Mouse (Mus musculus): ENCODE data around the gene Zdhhc12.

The Zdhhc12 gene

DNA sequence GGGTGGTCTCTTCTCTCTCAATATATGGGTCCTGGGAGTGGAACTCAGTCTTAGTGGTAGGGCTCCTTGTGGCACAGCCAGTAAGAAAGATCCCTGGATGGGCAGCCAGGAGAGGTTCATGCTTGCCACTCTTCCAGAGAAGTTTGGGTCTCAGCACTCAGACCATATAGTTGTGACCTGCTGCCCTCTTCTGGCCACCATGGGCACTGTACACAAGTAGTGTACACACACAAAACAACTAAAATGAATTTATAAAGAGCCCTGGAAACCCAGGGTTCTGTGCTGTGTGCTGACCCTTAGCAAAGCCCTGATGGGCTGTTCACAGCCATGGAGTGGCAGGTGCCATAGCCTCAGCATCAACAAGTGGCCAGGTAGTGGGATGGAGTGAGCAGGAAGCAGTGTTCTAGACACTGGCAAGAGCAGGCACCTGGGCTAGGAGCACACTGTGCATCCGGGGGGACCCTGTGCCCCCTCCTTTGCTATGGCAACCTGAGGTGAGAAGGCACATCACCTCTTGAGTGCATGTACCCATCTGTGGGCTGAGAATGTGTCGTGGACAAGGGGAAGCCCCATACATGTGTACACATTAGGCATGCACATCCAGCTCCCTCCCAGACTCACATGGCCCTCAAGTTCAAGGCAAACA lies 2.6 kb upstream of the Zdhhc12 start:
- DNase-seq: peak; percentile 39 to 64

DNA sequence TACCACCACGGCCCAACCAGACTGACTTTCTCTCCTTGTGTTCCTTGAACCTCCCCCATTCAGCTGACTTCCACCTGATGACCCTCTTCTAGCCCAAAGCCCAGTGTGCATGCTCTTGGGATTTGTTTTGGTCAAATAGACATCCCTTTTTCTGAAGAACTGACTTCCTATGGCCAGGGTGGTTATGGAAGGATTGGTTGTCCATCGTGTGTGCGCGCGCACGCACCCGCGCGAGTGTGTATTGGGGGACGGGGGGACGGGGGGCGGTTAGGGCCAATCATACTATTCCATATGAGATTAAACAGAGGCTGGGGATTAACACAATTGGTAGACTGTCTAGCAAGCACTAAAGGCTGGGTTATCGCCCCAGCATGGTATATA lies 750 bp upstream of the Zdhhc12 start:
- no peak for DNase-seq

DNA sequence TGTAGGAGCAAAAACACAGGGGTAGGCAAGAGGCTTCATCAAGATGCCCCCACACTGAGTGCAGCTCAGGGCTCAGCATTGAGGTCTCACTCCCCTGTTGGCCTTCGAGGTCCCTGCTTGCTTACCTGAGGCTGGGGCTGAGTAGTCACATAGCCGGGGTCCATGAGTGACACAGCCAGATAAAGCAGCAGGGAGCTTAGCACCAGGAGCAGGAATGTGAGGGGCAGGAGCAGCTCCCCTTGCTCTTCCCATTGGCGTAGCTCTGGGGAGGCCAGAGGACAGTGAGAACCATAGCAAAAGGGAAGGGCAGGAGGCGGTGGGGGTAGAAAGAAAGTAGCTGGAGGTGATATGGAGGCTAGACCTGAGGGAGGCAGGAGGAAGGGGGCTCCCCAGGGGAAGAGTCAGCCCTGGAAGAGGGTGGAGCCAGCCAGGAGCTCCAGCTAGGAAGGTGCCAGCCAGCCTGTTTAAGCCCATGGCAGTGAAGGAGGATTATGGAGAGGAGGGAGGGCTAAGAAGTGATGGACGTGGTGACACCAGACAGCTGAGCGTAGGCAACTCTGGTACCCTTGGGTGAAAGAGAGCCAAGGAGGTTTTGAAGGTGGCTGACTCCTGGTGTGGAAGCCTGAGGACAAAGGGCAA lies 1.0 kb downstream of the Zdhhc12 start:
- DNase-seq: no peak

DNA sequence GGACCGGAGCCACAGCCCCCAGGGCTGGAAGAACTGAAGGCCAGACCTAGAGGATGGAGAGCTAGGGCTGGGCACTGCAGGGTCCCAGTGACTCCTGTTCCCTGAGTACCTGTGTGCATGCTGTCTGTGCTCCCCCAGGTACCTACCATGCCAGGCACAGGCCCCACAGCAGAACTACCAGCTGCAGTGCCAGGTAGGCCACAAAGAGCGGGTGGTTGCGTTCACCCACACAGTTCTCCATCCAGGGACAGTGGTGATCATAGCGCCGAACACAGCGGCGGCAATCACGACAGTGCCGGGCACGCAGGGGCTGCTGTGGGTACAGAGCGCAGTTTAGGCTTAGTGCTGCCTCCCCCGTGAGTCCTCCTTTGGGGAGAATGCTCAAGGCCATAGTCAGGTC lies 1.9 kb downstream of the Zdhhc12 start:
- DNase-seq: no peak

DNA sequence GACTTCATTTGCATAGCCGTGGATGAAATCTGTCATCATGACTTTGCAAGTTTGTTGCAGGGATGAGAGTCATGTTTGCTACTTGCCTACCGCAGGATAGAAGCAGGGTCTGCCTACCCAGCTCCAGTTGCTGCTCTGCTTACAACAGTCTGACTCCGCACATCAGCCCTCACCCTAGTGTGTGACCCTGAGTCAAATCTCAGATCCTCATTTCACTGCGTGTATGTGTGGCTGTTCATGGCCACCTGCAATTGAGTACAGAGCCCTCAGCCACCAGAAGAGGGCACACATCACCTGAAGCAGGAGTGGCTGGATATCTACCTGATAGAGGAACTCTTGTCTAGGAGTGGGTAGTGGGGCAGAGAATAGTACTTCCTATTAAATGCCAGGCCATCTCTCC lies 6.1 kb downstream of the Zdhhc12 start:
- DNase-seq: no peak

DNA sequence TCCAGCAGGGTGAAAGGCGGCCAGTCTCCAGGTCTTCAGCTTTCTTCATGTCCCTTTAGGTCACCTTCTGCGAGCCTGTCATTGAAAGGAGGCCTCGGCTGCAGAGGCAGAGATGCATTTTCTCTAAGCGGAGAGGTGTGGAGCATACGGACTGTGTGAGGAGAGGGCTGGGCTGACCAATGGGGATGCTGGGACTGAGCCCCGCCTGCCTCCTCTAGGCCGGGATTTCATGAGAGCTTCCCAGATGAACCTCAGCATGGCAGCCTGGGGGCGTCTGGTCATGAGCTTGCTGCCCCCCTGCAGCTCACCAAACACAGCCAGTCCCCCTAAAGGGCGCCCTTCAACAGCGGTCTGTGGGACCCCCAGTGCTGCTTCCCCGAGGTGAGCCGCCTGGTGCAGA lies 8.8 kb downstream of the Zdhhc12 start:
- DNase-seq: no peak

DNA sequence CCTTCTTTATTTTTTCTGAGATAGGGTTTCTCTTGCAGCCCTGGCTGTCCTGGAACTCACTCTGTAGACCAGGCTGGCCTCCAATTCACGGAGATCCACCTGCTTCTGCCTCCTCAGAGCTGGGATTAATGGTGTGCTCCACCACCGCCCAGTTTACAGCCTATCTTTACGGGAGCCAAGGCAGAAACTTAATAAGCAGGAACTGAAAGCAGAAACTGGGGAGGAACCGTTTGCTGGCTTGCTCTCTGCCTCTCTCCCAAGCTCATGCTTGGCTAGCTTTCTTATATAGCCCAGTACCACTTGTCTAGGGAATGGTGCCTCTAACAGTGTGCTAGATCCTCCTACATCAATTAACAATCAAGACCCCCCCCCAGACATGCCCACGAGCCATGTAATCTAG lies 9.3 kb downstream of the Zdhhc12 start:
- DNase-seq: no peak

DNA sequence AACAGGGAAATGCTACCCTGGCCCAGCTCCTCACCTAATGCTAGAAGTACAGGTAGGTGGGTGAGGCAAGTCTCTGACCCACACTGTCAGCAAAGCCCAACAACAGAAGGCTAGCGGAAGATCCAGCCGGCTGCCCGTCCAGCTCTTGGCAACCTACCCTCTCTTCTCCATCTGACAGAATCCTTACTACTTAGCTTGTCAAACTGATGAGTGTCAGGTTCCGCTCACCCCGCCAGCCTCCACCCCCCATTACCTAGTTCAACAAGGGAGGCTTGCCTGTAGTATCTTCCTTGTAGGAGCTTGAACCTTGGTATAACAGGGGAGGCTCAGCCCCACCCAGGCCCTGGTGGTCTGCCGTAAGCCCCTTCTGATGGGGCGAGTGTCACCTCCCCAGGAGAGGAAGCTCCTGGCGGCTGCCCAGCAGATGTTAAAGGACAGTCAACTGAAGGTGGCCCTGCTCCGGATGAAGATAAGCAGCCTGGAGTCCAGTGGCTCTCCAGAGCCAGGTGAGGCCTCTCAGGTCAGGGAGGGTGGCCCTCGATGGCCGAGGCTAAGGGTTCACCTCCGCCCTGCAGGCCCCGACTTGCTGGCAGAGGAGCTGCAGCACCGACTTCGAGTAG lies 13.2 kb downstream of the Zdhhc12 start:
- no peak for DNase-seq

DNA sequence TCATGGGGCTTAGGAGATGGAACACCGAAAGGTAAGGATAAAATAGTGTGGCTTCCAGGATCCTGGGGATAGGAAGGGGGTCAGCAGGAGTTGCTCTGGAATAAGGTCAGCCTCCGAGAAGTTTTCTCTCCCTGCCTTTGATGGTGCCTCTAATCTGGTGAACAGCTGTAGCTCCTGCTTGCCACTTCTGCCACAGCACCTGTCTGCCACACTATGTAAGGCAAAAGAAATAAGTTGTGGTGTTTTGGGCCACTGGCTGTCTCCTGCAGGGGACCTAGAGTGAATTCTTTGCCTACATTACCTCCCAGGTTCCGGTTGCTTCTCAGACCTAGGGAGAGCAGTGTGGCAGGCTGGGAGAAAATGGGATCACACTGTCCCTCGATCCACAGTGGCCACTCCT lies 14.7 kb downstream of the Zdhhc12 start:
- DNase-seq: no peak

DNA sequence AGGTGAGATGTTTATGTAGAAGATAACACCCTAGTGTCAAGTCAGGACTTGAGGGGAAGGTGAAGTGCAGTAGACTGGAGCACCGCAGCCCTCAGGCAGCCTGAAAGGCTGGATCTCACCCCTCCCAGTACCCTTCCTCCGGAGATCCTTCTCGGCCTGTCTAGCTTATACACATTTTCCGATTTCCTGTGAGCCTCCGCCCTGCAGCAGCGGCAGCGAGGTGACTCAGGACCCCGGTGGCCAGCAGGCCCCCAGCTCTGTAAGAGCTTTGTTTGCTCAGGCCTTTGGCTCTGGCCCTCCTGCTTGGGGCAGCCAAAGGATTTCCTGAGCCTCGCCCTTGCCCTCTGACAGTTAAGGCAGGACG lies 15.1 kb downstream of the Zdhhc12 start:
- no peak for DNase-seq

DNA sequence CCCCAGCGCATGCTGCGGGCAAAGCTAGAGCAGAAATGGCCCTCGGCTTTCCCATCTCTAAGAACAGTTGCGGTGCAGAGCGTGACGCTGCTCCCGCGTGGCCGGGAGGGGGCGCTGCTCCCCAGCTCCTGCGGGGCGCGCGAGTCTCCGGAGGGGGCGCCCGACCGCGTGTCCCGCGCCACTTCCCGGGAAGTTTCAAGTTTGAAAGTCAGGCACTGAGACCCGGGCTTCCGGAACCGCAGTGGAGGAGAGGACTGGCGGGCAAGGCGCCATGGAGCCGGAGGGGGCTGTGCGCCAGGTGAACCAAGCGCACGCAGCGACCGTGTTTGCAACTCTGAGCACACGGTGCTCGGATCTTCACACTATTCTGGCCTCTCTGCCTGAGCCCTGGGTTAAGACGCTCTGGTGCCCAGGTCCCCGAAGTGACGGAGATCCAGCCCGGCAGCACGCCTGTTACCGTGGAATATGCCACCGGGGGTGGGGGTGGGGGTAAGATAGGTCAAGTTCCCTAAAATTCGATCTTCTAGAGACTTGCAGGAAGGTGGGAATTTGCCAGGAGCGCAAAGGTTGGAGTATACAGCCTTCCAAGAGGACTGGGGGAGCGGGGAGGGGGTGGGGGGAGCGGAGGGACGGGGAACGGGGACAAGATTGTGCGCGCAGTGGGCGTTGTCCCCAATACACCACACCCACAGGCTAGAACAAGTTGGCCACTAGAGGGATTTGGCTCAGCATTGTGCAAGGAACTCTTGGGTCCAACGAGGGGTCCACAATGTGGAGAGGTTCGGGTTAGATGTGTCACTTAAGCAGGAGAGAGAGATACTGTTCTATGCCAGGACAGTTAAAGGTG lies 15.7 kb downstream of the Zdhhc12 start, which contains the start of gene Pkn3:
TSS of gene Pkn3 (plus strand) at position 183 of the 847 bp plus-strand sequence.
- DNase-seq: peak; percentile 63 to 83

DNA sequence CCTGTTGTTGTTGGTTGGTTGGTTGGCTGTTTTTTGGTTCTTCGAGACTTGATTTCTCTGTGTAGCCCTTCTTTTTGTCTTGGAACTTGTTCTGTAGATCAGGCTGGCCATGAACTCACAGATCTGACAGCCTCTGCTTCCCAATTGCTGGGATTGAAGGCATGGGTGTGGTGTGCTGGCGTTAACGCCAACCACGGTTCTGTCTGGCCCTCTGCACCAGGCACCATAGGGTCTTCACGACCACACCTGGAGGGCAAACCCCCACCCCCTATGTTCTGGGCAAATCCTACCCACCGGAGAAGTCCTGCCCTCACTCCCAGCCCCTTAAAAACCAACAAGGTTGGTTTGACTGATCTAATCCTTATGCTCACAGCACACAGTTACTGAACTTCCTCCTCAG lies 16.5 kb downstream of the Zdhhc12 start:
- DNase-seq: no peak

DNA sequence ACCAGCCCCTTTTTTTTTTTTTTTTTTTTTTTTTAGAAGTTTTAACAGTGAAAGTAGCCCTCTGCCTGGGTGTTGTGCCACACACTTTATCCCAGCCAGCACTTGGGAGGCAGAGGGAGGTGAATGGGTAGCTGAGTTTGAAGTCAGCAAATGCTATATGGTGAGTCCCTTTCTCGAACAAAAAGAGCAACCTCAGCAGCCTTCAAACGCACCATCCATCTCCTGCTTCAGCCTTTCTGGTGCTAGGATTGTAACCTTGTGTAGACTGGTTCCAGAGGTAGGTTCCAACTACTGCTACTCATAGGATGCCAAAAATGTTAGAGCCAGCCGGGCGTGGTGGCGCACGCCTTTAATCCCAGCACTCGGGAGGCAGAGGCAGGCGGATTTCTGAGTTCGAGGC lies 17.0 kb downstream of the Zdhhc12 start:
- no peak for DNase-seq

DNA sequence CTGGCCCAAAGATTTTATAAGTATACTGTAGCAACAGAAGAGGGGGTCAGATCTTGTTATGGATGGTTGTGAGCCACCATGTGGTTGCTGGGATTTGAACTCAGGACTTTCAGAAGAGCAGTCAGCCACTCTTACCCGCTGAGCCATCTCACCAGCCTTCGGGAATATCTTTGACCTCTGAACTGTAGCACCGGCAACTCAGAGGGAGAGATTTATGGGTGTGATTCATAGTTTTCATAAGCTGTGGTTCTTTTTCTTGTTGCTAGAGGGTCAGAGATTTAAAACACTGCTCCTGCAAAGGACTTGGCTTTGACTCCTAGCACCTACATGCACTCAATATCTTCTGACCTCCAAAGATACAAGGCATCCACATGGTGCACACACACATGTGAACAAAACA lies 17.8 kb downstream of the Zdhhc12 start:
- DNase-seq: no peak

DNA sequence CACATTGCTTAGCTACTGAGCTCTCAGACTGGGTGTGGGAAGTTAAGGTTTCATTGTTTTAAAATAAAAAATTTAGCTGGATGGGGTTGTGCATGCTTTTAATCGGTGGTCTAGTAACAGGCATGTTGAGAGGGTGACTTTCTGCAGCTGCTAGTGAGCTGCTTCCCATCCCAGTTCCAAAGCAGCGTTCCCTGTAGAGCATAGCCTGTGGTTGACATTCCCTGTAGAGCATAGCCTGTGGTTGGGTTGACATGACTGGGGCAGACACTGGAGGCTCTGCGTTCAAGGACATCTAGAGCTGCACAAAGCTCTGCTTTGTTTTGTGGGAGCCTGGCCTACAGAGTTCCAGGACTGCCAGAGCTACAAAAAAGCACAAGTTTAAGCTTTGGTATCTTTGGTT lies 20.2 kb downstream of the Zdhhc12 start:
- DNase-seq: no peak

DNA sequence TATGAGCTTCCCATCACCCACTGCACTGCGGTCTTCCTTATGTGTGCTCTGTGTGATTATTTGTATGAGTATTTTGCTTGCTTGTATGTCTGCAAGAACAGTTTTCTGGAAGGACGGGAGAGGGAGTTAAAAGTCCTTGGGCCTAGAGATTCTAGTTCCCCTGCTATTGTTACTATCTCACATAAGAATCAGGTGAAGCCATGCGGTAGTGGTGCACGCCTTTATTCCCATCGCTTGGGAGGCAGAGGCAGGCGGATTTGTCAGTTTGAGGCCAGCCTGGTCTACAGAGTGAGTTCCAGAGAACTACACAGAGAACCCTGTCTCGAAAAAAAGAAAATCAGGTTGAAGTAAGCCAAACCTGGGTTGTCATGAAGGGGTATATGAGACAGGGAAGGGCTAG lies 20.6 kb downstream of the Zdhhc12 start:
- no peak for DNase-seq

DNA sequence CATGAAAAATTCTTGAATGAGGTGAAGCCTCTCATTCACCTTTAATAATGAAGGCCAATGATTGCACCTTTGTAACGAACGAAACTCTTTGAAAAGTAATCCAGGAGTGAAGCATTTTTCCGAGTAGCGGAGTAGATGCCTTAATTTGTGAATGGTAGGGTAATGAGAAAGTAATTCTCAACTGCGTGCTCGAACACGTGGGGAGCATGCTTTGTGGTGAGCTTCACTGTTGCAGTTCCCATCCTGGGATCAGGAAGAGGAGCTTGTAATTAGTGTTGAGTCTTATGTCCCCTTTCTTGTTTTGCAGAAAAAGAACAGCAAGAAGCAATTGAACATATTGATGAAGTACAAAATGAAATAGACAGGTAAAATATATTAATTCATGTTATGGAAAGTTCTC lies 25.5 kb downstream of the Zdhhc12 start:
- no peak for DNase-seq

DNA sequence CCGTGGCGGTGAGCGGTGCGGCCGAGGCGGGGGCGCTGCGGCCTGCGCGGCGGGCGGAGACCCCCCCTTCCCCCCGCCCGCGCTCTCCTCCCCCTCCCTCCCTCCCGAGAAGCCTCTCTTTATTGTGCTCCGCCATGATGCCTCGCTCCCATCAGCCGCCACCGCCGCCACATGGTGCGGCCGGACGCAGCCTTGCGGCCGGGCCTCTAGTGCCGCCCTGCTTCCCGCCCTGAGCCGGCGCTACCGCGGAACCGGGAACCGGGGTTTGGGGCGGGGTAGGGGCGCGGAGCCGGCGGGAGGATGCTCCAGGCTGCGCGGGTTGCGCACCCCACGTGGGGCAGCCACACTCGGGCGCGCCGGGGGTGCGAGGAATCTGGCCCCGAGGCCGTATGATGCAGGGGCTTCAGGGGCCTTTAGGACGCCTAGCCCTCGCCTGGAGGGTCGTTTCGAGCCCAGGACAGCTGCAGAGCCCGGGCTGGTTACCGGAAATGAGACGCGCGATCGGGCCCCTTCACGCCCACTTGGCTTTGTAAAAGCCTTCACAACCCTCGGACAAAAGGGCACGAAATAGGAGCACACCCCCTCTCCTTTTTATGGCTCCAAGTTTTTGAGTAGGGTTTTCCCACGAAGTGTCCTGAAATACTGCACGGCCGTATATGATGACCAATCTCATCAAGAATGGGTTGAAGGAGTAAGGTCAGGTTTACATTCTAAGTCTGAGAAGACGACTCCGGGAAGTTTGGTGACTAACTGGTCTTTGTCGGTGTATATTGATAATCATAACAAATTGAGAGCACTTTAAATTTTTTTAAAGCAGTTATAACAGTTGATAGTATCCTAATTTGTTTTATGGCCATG lies 26.2 kb downstream of the Zdhhc12 start:
- DNase-seq: peak; percentile 49 to 55

DNA sequence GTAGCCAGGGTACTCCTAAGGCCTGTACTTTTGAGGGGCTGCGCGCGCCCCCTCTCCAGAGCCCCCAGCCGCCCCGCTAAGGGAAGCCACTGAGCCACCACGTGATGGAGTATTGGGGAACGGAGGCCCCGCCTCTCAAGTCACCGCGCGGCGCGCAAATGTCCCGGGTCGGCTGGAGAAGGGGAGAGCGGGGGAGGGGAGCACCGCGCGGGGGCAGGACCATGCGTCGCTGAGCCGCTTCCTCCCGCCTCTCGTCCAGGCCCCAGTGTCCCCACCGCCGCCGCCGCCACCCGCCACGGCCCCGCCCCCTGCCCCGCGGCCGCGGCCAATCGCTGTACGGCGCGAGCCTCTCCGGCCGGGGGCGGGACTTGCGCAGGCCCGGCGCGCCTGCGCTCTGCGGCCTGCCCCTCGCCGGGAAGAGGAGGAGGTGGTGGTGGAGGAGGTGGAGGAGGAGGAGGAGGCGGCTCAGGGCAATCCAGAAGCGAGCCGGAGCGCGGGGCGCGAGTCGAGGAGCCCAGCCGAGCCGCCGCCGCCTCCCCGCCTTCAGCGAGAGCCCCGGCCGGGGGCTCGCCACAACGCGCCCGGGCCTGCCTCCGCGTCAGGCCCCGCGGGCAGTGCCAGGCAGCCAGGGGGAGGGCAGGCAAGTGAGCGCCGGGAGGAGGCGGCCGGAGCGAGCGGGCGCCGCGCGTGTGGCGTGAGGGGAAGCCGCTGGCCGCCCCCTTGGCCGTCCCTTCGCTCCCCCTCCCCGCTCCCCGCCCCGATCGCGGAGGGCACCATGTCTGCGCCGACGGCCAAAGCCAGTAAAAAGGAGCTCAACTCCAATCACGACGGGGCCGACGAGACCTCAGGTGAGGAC lies 27.2 kb downstream of the Zdhhc12 start:
- DNase-seq: peak; percentile 94 to 97

DNA sequence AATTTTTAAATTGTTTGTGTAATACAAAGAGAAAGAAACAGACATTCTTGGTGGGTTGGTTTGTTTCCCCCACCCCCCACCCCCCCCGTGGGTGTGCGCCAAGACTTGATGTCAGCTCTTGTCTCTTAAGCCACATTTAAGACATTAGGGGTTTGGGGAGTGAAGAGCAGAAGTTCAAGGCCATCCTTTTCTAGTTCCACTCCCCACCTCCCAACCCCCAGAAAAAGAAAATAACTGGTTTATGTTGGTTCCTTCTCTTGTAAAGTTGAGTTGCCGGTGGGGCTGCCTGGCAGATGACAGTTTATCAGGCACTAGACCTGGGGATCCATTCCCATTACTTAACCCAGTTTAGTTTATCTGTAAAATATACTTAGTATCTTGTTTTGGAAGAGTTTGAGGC lies 29.1 kb downstream of the Zdhhc12 start:
- no peak for DNase-seq

DNA sequence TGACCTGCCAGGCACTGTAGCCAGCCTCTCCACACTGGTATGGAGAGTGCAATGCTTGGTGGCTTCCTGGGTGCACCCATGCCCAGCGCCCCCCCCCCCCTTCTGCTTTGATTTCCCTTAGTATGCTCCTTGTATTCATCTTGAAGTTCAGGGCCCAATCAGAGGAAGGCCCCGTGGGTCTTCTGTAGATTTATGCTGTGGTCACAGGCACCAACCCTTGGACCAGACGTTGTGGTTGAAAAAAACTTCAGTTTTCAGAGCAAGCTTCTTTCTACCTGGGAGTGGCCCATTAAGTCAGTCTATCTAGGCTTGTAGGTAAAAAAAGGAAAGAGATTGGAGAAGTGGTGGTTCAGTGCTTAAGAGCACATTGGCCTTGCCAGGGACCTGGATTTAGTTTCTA lies 29.7 kb downstream of the Zdhhc12 start:
- DNase-seq: no peak

DNA sequence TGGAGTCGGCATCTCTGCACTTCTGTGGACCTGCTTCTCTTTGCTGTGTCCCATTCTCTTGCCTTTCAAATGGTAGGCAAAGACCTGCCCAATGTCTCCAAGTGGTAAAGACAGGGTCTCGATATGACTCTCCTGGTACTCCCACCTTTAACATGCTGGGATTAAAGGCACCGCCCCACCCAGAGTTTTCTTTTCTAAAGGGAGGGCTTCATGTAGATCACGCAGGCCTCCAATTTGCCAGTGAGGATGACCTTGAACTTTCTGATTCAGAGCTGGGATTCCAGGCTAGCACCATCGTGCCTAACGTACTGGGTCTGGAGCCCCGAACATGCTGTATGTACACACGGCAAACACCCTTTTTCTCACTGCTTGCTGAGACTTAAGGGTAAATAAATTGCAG lies 30.2 kb downstream of the Zdhhc12 start:
- no peak for DNase-seq
